Mouse (Mus musculus) limb, embryonic 14.5 days (tissue): ENCODE measurements around the gene Dhx9. TPM values are rescaled to one million over a fixed set of nuclear protein-coding genes. Genes with fewer than 3 reads are reported as not detected.
A peak's percentile ranks its signal among the peaks of the same experiment; 100 is the strongest.
"Not testable (repeated sequence)": the region's sequence is repeated elsewhere in the genome, so short reads cannot be mapped to it uniquely, and the experiment has no call there.

ENCODE experiments used
- ATAC-seq: fragments of 200-750 bp; cut with Nextera tagmentation; 2 replicates; pipeline ENCODE4 v1.8.0; 2017; ENCODE audit warnings: low read depth, moderate number of reproducible peaks, moderate TSS enrichment; ENCODE audit not compliant: low FRiP score
- DNase-seq: peaks from one replicate; pipeline ENCODE4 v3.0.0-alpha.2; 2015; ENCODE audit warnings: low spot score
- H3K27ac ChIP-seq: fragments of 300-500 bp; sonication (generic); replicated peaks from 2 replicates; pipeline ENCODE4 v1.5.1; 2014; ENCODE audit warnings: low read depth, mild to moderate bottlenecking, low read length, moderate library complexity, mixed read lengths
- H3K27me3 ChIP-seq: fragments of 300-500 bp; sonication (generic); 2 replicates; pipeline ENCODE4 v1.6.1; 2014; ENCODE audit warnings: low read length, mixed read lengths; ENCODE audit not compliant: control insufficient read depth, insufficient read depth
- H3K36me3 ChIP-seq: fragments of 300-500 bp; sonication (generic); 2 replicates; pipeline ENCODE4 v1.6.1; 2014; ENCODE audit warnings: mild to moderate bottlenecking, low read length, moderate library complexity, mixed read lengths; ENCODE audit not compliant: control insufficient read depth, insufficient read depth
- H3K4me1 ChIP-seq: fragments of 300-500 bp; sonication (generic); 2 replicates; pipeline ENCODE4 v1.6.1; 2014; ENCODE audit warnings: antibody characterized with exemption, low read length, mixed read lengths; ENCODE audit not compliant: control insufficient read depth, insufficient read depth
- H3K4me2 ChIP-seq: fragments of 300-500 bp; sonication (generic); replicated peaks from 2 replicates; pipeline ENCODE4 v1.6.1; 2014; ENCODE audit warnings: low read depth, mild to moderate bottlenecking, low read length, moderate library complexity; ENCODE audit not compliant: severe bottlenecking
- H3K4me3 ChIP-seq: fragments of 300-500 bp; sonication (generic); replicated peaks from 2 replicates; pipeline ENCODE4 v1.5.1; 2014; ENCODE audit warnings: low read length
- H3K9ac ChIP-seq: fragments of 300-500 bp; sonication (generic); 2 replicates; pipeline ENCODE4 v1.6.1; 2014; ENCODE audit warnings: mild to moderate bottlenecking, low read depth, low read length, moderate library complexity; ENCODE audit not compliant: severe bottlenecking
- H3K9me3 ChIP-seq: fragments of 300-500 bp; sonication (generic); 2 replicates; pipeline ENCODE4 v1.6.1; 2016; ENCODE audit warnings: low read length; ENCODE audit not compliant: control insufficient read depth
- POLR2A ChIP-seq: fragments of 200-500 bp; IDR thresholded peaks from 2 replicates; pipeline ENCODE4 v1.8.0; 2012; ENCODE audit warnings: inconsistent platforms, mild to moderate bottlenecking, moderate library complexity, borderline replicate concordance; ENCODE audit not compliant: insufficient read depth, insufficient read length; ENCODE audit errors: extremely low read depth
- WGBS: fragments of 180-500 bp; shearing (Covaris S2); extraction: QIAGEN DNeasy Blood & Tissue Kit; methylation state at CpG from one replicate; pipeline ENCODE4 v1.1.7; 2014; 5-methylcytosine and 5-hydroxymethylcytosine counted together
- polyA plus RNA-seq, 2 experiments: library from polyadenylated mRNA; depleted of rRNA in 1 of 2; stranded (reverse) in 1 of 2; unstranded in 1 of 2; fragments of >200 nt; fragmentation: Nextera tagmentation in 1 of 2; extraction: Ambion mirVana in 1 of 2; gene quantifications; 2 replicates each; pipeline versions ENCODE4 v1.2.1 to v1.2.3; 2012 to 2014

Dhx9 gene
- polyA plus RNA-seq, 2 experiments = 24.2 to 143 TPM

DNA sequence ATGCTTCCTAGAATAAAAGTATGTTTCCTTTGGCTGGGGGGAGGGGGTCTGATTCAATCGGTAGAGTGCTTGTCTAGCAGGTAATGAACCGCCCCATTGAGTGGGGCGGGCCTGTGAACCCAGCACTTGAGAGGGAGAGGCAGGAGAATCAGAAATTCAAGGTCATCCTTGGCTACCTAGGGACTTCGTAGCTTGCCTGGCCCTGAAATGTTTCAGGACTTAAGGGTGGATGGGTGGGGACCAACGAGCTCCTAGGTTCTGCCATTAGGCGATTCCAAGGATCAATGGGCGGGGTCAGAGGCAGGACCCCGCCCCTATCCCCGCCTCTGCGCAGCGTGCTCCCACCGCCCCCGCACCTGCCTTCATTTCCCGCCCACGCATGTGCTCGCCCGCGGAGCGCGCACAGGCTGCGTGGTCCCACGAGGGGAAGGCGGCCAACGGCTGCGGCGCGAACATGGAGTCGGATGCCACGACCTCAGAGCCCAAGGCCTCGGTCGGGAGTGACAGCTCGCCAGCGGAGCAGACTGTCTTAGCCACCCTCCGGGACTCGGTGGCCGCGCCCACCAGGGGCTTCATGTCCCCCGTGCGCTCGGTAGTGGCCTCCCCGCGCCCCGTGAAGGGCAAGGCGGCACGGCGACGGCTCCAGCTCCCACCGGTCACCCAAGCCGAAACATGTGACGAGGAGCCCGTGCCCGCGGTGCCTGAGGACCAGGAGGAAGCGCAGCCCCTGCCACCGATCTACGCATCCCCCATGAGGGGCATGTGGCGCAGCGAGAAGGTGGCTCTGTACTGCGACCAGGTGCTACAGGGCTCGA is 62.5 kb downstream of the Dhx9 start, which contains the start of gene Shcbp1l:
Gene Shcbp1l, plus strand, starts transcription at position 393 of the 815 bp plus-strand sequence.
- WGBS = 2% methylated on average over 42 of the region's 60 CpGs
- TF ChIP-seq POLR2A = no peak

DNA sequence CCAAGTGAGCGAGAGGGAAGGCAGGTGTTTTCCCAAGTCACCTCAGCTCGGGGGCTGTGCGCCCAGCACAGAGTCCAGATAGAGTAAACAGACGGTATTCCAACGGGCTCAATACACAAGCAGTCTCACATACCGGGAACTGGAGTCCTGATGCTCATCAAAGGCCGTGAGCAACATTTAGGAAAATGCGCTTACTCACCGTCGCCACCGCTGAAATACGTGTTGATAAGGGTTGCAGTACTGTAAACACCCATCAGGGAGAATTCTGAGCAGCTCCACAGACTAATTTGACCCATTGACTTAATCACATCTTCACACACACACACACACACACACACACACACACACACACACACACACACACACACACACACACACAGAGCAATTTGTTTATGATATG is 63.2 kb downstream of the Dhx9 start:
- H3K36me3 ChIP-seq = no peaks in the 10 kb centered on the region
- no peak for DNase-seq
- ATAC-seq = no peak
- H3K4me1 ChIP-seq = peaks cover 7% of the 10 kb centered on the region; the same call in 1 of the 2 replicates
- WGBS = 29% methylated on average over 12 of the region's 12 CpGs
- H3K4me2 ChIP-seq = peak overlapping the region; percentile 96
- no peaks in the 10 kb centered on the region for H3K9me3 ChIP-seq
- no peak for TF ChIP-seq POLR2A
- no peak overlapping the region for H3K27ac ChIP-seq
- H3K4me3 ChIP-seq = peak overlapping the region; percentile 42
- no peak overlapping the region for H3K9ac ChIP-seq
- H3K27me3 ChIP-seq = peaks cover 16% of the 10 kb centered on the region; the same call in 1 of the 2 replicates

More for the DNA sequence above, 62.5 kb downstream of the Dhx9 start, which contains the start of gene Shcbp1l:
- DNase-seq (peak; percentile 80), ATAC-seq (peak; percentile 87)
- Histone ChIP-seq H3K4me3 (peak within 1 kb of the TSS; percentile 42), H3K27ac (no peak within 1 kb of the TSS), H3K27me3 (peaks cover 16% of the 10 kb centered on the region; the same call in 1 of the 2 replicates), H3K9me3 (no peaks in the 10 kb centered on the region), H3K4me2 (peak within 1 kb of the TSS; percentile 96), H3K36me3 (no peaks in the 10 kb centered on the region), H3K9ac (peak within 1 kb of the TSS; percentile 48), H3K4me1 (peaks cover 7% of the 10 kb centered on the region; the same call in 1 of the 2 replicates)

DNA sequence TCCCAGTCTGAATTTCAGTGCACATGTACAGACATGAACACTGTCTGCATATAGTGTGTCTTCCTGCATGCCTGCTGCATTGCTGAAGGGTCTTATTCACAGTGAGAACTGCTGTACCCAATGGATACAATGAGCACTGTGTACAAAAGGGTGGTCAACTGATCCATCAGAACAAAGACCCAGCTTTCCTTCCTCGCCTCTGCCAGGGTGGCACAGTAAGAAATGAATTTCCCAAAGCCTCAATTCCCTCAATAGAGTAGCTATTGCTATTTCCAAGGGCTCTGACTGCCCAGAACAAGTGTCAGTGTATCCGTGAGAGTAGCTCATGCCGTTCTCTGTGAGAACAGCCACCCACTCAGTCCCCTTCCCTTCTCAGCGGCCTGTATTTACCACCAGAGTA is 69.7 kb downstream of the Dhx9 start:
- not testable (repeated sequence) for H3K9ac ChIP-seq, H3K9me3 ChIP-seq, H3K4me1 ChIP-seq, H3K4me2 ChIP-seq, H3K36me3 ChIP-seq, H3K27me3 ChIP-seq, DNase-seq, ATAC-seq, H3K4me3 ChIP-seq, H3K27ac ChIP-seq
- 81% methylated on average over 4 of the region's 4 CpGs for WGBS

DNA sequence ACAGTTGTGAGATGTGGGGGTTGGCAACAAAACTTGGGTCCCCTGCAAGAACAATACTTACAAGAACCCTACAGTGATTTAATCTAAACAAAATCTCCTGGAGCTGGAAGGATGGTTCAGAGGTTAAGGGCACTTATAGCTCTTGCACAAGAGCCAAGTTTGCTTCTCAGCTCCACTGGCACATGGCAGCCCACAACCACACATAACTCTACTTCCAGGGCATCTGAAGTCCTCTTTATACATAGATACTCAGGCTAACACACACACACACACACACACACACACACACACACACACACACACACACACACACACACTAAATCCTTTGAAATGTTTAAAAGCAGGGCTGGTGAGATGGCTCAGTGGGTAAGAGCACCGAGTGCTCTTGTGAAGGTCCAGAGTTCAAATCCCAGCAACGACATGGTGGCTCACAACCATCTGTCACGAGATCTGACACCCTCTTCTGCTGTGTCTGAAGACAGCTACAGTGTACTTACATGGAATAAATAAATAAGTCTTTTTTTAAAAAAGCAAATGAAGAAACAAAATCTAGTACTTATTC is 71.1 kb downstream of the Dhx9 start:
- not testable (repeated sequence) for H3K9ac ChIP-seq, H3K27ac ChIP-seq, DNase-seq, H3K4me3 ChIP-seq, H3K4me2 ChIP-seq, H3K4me1 ChIP-seq, H3K36me3 ChIP-seq, ATAC-seq, H3K27me3 ChIP-seq, H3K9me3 ChIP-seq
- 83% methylated on average over 3 of the region's 3 CpGs for WGBS

DNA sequence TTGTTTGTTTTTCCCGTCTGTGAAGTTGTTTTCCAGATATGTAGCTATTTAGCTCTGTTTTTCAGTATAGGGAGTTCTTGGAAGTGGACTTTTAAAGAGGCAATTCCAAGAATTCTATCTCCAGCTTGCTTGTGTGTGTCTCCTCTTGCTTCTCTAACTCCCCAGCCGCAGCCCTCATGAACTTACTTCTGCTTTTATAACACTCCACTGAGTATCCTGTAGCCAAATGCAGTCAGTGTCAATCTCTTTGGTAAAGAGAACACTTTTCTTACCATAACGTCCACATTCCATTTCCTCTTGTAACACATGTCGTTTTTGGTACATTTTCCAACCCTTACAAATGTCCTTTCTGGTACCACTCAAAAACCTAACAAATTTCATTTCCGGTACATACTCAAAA is 71.7 kb downstream of the Dhx9 start:
- WGBS = 84% methylated on average over 2 of the region's 5 CpGs
- not testable (repeated sequence) for H3K4me3 ChIP-seq, H3K27me3 ChIP-seq, H3K4me1 ChIP-seq, H3K27ac ChIP-seq, DNase-seq, ATAC-seq, H3K9ac ChIP-seq, H3K4me2 ChIP-seq, H3K9me3 ChIP-seq, H3K36me3 ChIP-seq
